Comparison of ENCODE assay signal across 12 mouse cellular contexts in genomic region chr11:86960331-86960730, GRCm38 (mm10). TPM values are rescaled to one million over a fixed set of nuclear protein-coding genes. Genes with fewer than 3 reads are reported as not detected.
A peak's percentile ranks its signal among the peaks of the same experiment; 100 is the strongest.
DNase-seq lines count a peak whose midpoint lies in the region; ATAC-seq and TF ChIP-seq lines count a peak whose summit lies in the region.
"Had no signal": no experiment of that assay in that cellular context is flagged by ENCODE, and none has a peak within 500 bp of the region (broad histone marks: within the 10 kb centered on the region; RNA-seq: fewer than 3 reads in every experiment).

No protein-coding gene starts in this region.

- TF ChIP-seq POLR2A in heart, adult 2 months (IDR thresholded peaks at IDR 0.05; ENCODE audit: insufficient read depth, low read depth, low read length): no peak

- no peak for ATAC-seq in lung, embryonic 16.5 days (ENCODE audit: low read depth)
- no peak for ATAC-seq in stomach, postnatal 0 days (ENCODE audit: low FRiP score, low TSS enrichment)
- ATAC-seq in midbrain, embryonic 14.5 days (ENCODE audit: low FRiP score, low TSS enrichment): no peak
- ATAC-seq: midbrain, embryonic 13.5 days had no signal

- no peak overlapping the region for H3K9ac ChIP-seq in heart, adult 2 months (ENCODE audit: low read depth, low read length)
- no peak overlapping the region for H3K9ac ChIP-seq in lung, embryonic 16.5 days (ENCODE audit: low read length)
- no peak overlapping the region for H3K9ac ChIP-seq in stomach, postnatal 0 days (ENCODE audit: low read length)
- no peak overlapping the region for H3K9ac ChIP-seq in midbrain, embryonic 14.5 days (replicated peaks; ENCODE audit: low read length)
- H3K9ac ChIP-seq: hindbrain, embryonic 15.5 days; midbrain, embryonic 13.5 days had no signal

- TF ChIP-seq EP300 in heart, adult 2 months (IDR thresholded peaks at IDR 0.05; ENCODE audit: insufficient read depth, low read depth, low read length): no peak
- no peak for TF ChIP-seq EP300 in stomach, postnatal 0 days (optimal IDR thresholded peaks at IDR 0.05)

- peak overlapping the region; percentile 87 for H3K27ac ChIP-seq in heart, adult 2 months
- peak overlapping the region; percentile 92 for H3K27ac ChIP-seq in lung, embryonic 16.5 days (ENCODE audit: low read length)
- peak overlapping the region; percentile 50 for H3K27ac ChIP-seq in stomach, postnatal 0 days (replicated peaks)
- H3K27ac ChIP-seq in midbrain, embryonic 14.5 days (replicated peaks; ENCODE audit: low read depth, low read length): no peak overlapping the region
- H3K27ac ChIP-seq: hindbrain, embryonic 15.5 days; midbrain, embryonic 13.5 days had no signal

- peaks cover 67% of the 10 kb centered on the region for H3K36me3 ChIP-seq in heart, adult 2 months (ENCODE audit: control insufficient read depth, insufficient read depth, low read length)
- no peaks in the 10 kb centered on the region for H3K36me3 ChIP-seq in lung, embryonic 16.5 days (ENCODE audit: control insufficient read depth, insufficient read depth, low read length)
- H3K36me3 ChIP-seq in stomach, postnatal 0 days (ENCODE audit: control insufficient read depth, insufficient read depth, low read length): no peaks in the 10 kb centered on the region
- no peaks in the 10 kb centered on the region for H3K36me3 ChIP-seq in midbrain, embryonic 14.5 days (ENCODE audit: control insufficient read depth, insufficient read depth, low read length)
- H3K36me3 ChIP-seq: hindbrain, embryonic 15.5 days; midbrain, embryonic 13.5 days had no signal

- WGBS in heart, adult 2 months: 41% methylated on average over 2 of the region's 2 CpGs
- WGBS in lung, embryonic 16.5 days: 50% methylated on average over 2 of the region's 2 CpGs
- 48% methylated on average over 2 of the region's 2 CpGs for WGBS in stomach, postnatal 0 days
- 60% methylated on average over 2 of the region's 2 CpGs for WGBS in midbrain, embryonic 14.5 days

- intact Hi-C loops in heart, adult 2 months (cut with DNase I): no loop called here

- no peak overlapping the region for H3K4me2 ChIP-seq in lung, embryonic 16.5 days (ENCODE audit: low read depth, low read length)
- no peak overlapping the region for H3K4me2 ChIP-seq in stomach, postnatal 0 days (replicated peaks; ENCODE audit: low read depth)
- no peak overlapping the region for H3K4me2 ChIP-seq in midbrain, embryonic 14.5 days (ENCODE audit: low read length)
- H3K4me2 ChIP-seq: hindbrain, embryonic 15.5 days; midbrain, embryonic 13.5 days had no signal

- no peak overlapping the region for H3K4me3 ChIP-seq in heart, adult 2 months
- no peak overlapping the region for H3K4me3 ChIP-seq in lung, embryonic 16.5 days (ENCODE audit: low read length)
- H3K4me3 ChIP-seq in stomach, postnatal 0 days (ENCODE audit: low read depth, low read length): no peak overlapping the region
- no peak overlapping the region for H3K4me3 ChIP-seq in midbrain, embryonic 14.5 days (replicated peaks; ENCODE audit: low read depth, low read length)
- H3K4me3 ChIP-seq: hindbrain, embryonic 15.5 days; midbrain, embryonic 13.5 days had no signal

- no peaks in the 10 kb centered on the region for H3K9me3 ChIP-seq in lung, embryonic 16.5 days (ENCODE audit: control insufficient read depth, low read length)
- H3K9me3 ChIP-seq in stomach, postnatal 0 days (ENCODE audit: control insufficient read depth, low read length): no peaks in the 10 kb centered on the region
- H3K9me3 ChIP-seq in midbrain, embryonic 14.5 days (ENCODE audit: control insufficient read depth, low read length): no peaks in the 10 kb centered on the region
- H3K9me3 ChIP-seq: hindbrain, embryonic 15.5 days; midbrain, embryonic 13.5 days had no signal

- no peak for DNase-seq in heart, adult 2 months
- no peak for DNase-seq in heart, postnatal 4 days
- DNase-seq in lung, postnatal 4 days: no peak
- DNase-seq in kidney, postnatal 25 days: peak; percentile 65 to 78
- DNase-seq in stomach, postnatal 0 days (ENCODE audit: low spot score): no peak
- no peak for DNase-seq in frontal cortex, postnatal 25 days (ENCODE audit: low spot score in 2 of 2)
- DNase-seq in midbrain, embryonic 14.5 days: no peak
- DNase-seq: adrenal gland, adult 2 months; cerebellum, adult 11-12 months had no signal

- no peaks in the 10 kb centered on the region for H3K27me3 ChIP-seq in heart, adult 2 months (ENCODE audit: control insufficient read depth, insufficient read depth, low read length)
- H3K27me3 ChIP-seq in lung, embryonic 16.5 days (ENCODE audit: control insufficient read depth, insufficient read depth, low read depth, low read length): no peaks in the 10 kb centered on the region
- no peaks in the 10 kb centered on the region for H3K27me3 ChIP-seq in stomach, postnatal 0 days (ENCODE audit: control insufficient read depth, insufficient read depth, low read length)
- no peaks in the 10 kb centered on the region for H3K27me3 ChIP-seq in midbrain, embryonic 14.5 days (ENCODE audit: control insufficient read depth, insufficient read depth, low read length)
- H3K27me3 ChIP-seq: hindbrain, embryonic 15.5 days; midbrain, embryonic 13.5 days had no signal

- no peak for TF ChIP-seq CTCF in heart, adult 2 months (IDR thresholded peaks at IDR 0.05)
- TF ChIP-seq CTCF in stomach, postnatal 0 days (IDR thresholded peaks at IDR 0.05; ENCODE audit: low read depth): no peak

- H3K79me2 ChIP-seq in heart, adult 2 months (replicated peaks; ENCODE audit: control insufficient read depth, insufficient read depth, low read length): no peaks in the 10 kb centered on the region

- peaks cover 70% of the 10 kb centered on the region for H3K4me1 ChIP-seq in heart, adult 2 months (ENCODE audit: control insufficient read depth, insufficient read depth, low read length)
- peaks cover 76% of the 10 kb centered on the region for H3K4me1 ChIP-seq in lung, embryonic 16.5 days (replicated peaks; ENCODE audit: control insufficient read depth, insufficient read depth, low read length)
- peaks cover 25% of the 10 kb centered on the region for H3K4me1 ChIP-seq in stomach, postnatal 0 days (replicated peaks; ENCODE audit: control insufficient read depth, insufficient read depth)
- peaks cover 25% of the 10 kb centered on the region for H3K4me1 ChIP-seq in midbrain, embryonic 14.5 days (ENCODE audit: control insufficient read depth, insufficient read depth, low read length)

RNA-seq across cellular contexts. Expression of gene Ypel2, which starts 33.2 kb away (rescaled TPM):
- 10 to 100 TPM; 11.6 to 26.3 TPM for total RNA-seq in heart, adult 2 months (2021)
- 7.9 and 12.2 TPM in 2 replicates for polyA plus RNA-seq in heart, adult 2 months (2012; rRNA removed)
- 10 to 100 TPM; 18.9 to 22.7 TPM for total RNA-seq in heart, postnatal 4 days (2021)
- polyA plus RNA-seq in lung, embryonic 16.5 days (2015; fragmentation: Nextera tagmentation; extraction: Ambion mirVana): 11.4 and 11.8 TPM in 2 replicates
- 3.9 and 4.0 TPM in 2 replicates for polyA plus RNA-seq in stomach, postnatal 0 days (2015; fragmentation: Nextera tagmentation; extraction: Ambion mirVana)
- 6.0 and 6.2 TPM in 2 replicates for polyA plus RNA-seq in midbrain, embryonic 14.5 days (2014; fragmentation: Nextera tagmentation; extraction: Ambion mirVana)

Comparison
In these comparisons a context has a peak if more than half of its experiments do, and no peak if none do; other contexts are left out.
1. DNase-seq: peak in kidney, postnatal 25 days (2 of 2); none in heart, adult 2 months (0 of 2), heart, postnatal 4 days (single experiment), lung, postnatal 4 days (0 of 2), stomach, postnatal 0 days (single experiment), frontal cortex, postnatal 25 days (0 of 2) and midbrain, embryonic 14.5 days (single experiment).